Mouse (Mus musculus): ENCODE data around the gene Nudt17. TPM values are rescaled to one million over a fixed set of nuclear protein-coding genes. Genes with fewer than 3 reads are reported as not detected.
A peak's percentile ranks its signal among the peaks of the same experiment; 100 is the strongest.
"Not testable (repeated sequence)": the region's sequence is repeated elsewhere in the genome, so short reads cannot be mapped to it uniquely, and the experiment has no call there.

The Nudt17 gene
- polyA plus RNA-seq, 1 experiment from 2014 or later, result 14.0 TPM

DNA sequence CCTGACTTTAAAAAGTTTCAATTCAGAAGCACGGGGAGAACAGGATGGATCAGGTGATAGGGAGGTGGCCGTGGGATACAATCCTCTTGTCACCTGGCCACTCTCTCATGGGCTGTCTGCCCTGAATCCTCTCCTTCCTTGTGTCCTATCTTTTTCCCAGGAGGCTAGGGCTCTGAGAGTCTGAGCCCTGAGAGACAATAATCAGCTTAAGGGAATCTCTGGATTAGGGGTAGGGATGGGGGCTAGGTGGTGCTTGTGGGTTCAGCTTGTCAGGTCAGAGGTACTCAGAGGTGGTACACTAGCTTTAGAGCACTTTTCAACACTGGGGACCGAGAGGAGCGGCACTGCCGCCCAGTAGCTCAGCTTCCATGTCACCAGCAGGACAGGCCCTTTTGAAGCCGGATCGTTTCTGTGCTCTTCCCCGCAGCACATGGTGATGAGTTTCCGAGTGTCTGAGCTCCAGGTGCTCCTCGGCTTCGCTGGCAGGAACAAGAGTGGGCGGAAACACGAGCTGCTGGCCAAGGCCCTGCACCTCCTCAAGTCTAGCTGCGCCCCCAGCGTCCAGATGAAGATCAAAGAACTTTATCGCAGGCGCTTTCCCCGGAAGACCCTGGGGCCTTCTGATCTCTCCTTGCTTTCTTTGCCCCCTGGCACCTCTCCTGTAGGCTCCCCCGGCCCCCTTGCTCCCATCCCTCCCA lies 9.2 kb downstream of the Nudt17 start:
- no peak for ATAC-seq (ENCODE audit: low FRiP score)
- no peaks in the 10 kb centered on the region for H3K27me3 ChIP-seq
- H3K36me3 ChIP-seq, result peaks cover 40% of the 10 kb centered on the region
- H3K4me3 ChIP-seq, result no peak overlapping the region
- 58% methylated on average over 19 of the region's 19 CpGs for WGBS
- no peak overlapping the region for H3K4me2 ChIP-seq
- H3K27ac ChIP-seq, result no peak overlapping the region
- no peaks in the 10 kb centered on the region for H3K9me3 ChIP-seq
- H3K4me1 ChIP-seq (replicated peaks), result peaks cover 16% of the 10 kb centered on the region
- H3K9ac ChIP-seq, result no peak overlapping the region

DNA sequence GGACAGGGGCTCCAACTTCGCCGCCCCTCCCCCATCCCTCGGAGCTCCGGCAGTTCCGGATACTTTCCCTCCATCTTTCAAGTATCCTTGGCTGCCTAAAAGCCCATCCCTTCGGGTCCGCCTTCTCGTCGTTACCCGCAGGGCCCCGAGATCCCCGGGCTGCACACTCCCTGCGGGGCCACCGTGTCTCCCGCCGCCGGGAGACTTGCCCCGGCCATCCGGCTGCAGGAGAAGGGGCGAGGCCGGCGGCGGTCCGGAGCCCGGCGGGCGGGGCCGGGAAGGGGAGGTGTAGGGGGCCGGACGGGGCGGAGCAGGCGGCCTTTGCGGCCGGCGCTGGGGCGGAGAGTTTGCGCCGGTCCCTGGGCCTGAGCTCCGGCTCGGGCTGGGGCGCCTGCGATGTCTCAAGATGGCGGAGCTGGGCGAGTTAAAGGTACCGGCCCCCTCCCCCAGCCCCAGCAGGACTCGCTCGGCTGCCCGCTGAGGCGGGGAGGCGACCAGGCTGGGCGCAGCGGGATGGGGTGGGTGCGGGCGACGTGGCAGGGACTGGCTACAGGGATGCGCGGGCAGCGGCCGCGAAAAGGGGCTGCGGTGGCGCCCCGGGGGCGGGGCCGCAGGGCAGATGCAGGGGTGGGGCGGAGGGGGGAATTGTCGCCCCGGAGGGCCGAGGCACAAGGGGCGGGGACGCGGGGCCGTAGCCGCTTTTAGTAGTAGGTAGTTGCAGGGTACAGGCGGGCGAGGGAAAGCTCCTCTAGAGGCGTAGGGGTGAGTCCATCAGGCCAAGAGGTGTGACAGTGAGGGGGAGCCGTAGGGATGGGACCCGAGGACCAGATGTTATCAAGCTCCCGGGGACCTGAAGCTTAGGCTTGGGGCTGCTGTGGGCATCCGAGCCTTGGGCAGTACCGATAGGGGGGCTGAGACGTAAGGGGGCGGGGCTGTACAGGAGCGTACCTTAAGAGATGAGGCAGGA lies 11.3 kb downstream of the Nudt17 start:
- ATAC-seq (ENCODE audit: low FRiP score), result peak; percentile 93
- H3K36me3 ChIP-seq, result peaks cover 24% of the 10 kb centered on the region
- under 1% methylated on average over 85 of the region's 85 CpGs for WGBS
- H3K27ac ChIP-seq, result peak overlapping the region; percentile 92
- peak overlapping the region; percentile 77 for H3K4me2 ChIP-seq
- H3K9ac ChIP-seq, result peak overlapping the region; percentile 83
- H3K4me3 ChIP-seq, result peak overlapping the region; percentile 76
- H3K4me1 ChIP-seq (replicated peaks), result peaks cover 16% of the 10 kb centered on the region
- no peaks in the 10 kb centered on the region for H3K27me3 ChIP-seq
- H3K9me3 ChIP-seq, result no peaks in the 10 kb centered on the region

DNA sequence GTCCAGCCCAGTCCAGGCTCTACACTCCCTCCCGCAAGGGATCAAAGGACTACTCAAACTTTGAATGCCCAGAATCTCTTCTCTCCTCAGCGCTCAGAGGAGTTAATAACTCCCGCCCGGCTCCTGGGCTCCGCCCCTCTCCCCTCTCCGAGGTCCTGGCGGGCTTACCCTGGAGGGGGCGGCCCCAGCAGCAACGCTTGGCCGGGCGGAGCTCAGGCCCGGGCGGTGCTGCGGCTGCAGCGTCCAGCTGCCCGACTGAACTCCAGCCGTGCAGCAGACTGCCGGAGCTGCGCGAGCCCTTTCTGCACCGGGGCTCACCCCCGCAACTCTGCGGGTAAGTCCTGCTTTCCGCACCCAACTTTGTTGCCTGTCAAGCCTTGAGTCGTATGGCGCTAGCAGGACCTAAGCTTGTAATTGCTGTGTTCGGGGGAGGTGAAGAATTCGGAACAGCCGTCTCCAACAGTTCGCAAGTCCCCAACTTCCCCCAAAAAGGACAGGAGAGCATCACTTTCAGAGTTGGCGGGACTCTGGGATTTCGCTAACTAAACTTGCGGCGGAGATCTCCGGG lies 12.1 kb downstream of the Nudt17 start, which contains the start of gene Pias3:
Gene Pias3 (plus strand): TSS at position 187 of the 568 bp plus-strand sequence.
- peak within 1 kb of the TSS; percentile 77 for H3K4me2 ChIP-seq
- no peaks in the 10 kb centered on the region for H3K27me3 ChIP-seq
- H3K27ac ChIP-seq, result peak within 1 kb of the TSS; percentile 92
- peak; percentile 48 for ATAC-seq (ENCODE audit: low FRiP score)
- no peaks in the 10 kb centered on the region for H3K9me3 ChIP-seq
- WGBS, result under 1% methylated on average over 35 of the region's 35 CpGs
- peaks cover 16% of the 10 kb centered on the region for H3K36me3 ChIP-seq
- H3K4me3 ChIP-seq, result peak within 1 kb of the TSS; percentile 76
- peaks cover 16% of the 10 kb centered on the region for H3K4me1 ChIP-seq (replicated peaks)
- peak within 1 kb of the TSS; percentile 83 for H3K9ac ChIP-seq

DNA sequence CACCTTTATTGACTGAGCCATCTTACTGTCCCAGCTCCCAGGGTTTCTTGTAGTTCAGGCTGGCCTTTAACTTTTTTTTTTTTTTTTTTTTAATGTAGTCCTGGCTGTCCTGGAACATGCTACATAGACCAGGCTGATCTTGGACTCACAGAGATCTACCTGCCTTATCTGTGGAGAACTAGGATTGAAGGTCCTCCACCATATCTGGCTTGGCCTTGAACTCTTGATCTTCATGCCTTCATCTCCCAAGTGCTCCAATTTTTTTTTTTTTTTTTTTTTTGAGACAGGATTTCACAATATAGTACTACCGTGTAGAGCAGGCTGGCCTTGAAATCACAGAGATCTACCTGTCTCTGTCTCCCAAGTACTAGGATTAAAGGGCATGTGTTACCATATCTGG lies 14.8 kb downstream of the Nudt17 start:
- H3K27me3 ChIP-seq, result no peaks in the 10 kb centered on the region
- H3K4me2 ChIP-seq, result no peak overlapping the region
- H3K27ac ChIP-seq, result no peak overlapping the region
- H3K9ac ChIP-seq, result no peak overlapping the region
- H3K36me3 ChIP-seq, result no peaks in the 10 kb centered on the region
- peaks cover 20% of the 10 kb centered on the region for H3K4me1 ChIP-seq (replicated peaks)
- H3K4me3 ChIP-seq, result no peak overlapping the region
- 89% methylated on average over 1 of the region's 1 CpGs for WGBS
- no peaks in the 10 kb centered on the region for H3K9me3 ChIP-seq
- ATAC-seq (ENCODE audit: low FRiP score), result no peak

DNA sequence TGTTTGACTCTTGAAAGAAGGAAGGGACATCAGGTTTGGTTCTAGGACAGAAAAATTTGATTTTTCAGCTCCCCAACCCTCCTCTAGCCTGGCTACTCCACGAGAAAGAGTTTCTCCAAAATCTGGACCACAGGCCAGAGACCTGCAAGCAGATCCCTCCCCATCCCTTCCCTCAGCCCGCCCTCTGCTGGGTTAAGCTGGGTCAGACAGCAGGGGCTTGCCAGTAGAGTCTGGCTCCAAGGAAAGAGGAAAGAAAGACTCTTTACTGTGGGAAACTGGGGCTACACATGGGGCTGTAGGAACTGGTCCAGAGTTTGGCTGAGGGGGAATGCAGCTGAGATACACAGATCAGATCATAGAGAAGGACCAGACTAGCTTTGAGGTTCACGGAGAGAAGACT lies 15.9 kb downstream of the Nudt17 start:
- Histone ChIP-seq H3K4me3 (no peak overlapping the region), H3K4me2 (no peak overlapping the region)

DNA sequence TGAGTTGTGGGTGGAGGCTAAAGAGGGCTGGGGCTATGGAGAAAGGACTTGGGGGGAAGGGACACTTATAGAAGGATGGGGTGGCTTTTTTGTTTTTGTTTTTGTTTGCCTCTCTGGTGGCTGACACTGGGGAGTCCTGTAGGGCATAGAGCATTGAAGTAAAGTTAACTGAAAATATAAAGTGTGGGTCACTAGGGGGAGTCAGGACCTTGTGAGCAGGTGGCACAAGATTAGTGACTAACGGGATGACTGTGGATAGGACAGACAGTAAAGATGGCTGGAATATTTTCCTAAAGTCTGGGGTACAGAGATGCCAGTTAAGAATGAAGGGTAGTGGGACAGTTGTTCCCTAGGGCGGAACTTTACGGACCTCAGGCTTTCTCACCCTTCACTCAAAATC lies 18.1 kb downstream of the Nudt17 start:
- Histone ChIP-seq H3K27me3 (peaks cover 4% of the 10 kb centered on the region; the same call in 1 of the 2 replicates), H3K27ac (no peak overlapping the region), H3K4me1 (replicated peaks) (0 out of 2 replicates have a peak, but pooled peaks cover 3% of the 10 kb centered on the region), H3K36me3 (no peaks in the 10 kb centered on the region), H3K9ac (no peak overlapping the region), H3K4me3 (no peak overlapping the region), H3K4me2 (no peak overlapping the region), H3K9me3 (no peaks in the 10 kb centered on the region)
- whole genome bisulfite sequencing, result 55% methylated on average over 3 of the region's 3 CpGs
- no peak for ATAC-seq (ENCODE audit: low FRiP score)

More for the DNA sequence above, 15.9 kb downstream of the Nudt17 start:
- H3K36me3 ChIP-seq, result no peaks in the 10 kb centered on the region
- 19% methylated on average over 3 of the region's 3 CpGs for WGBS
- no peak overlapping the region for H3K9ac ChIP-seq
- H3K27me3 ChIP-seq, result no peaks in the 10 kb centered on the region
- no peak overlapping the region for H3K27ac ChIP-seq
- peaks cover 12% of the 10 kb centered on the region for H3K4me1 ChIP-seq (replicated peaks)
- no peak for ATAC-seq (ENCODE audit: low FRiP score)
- H3K9me3 ChIP-seq, result no peaks in the 10 kb centered on the region

DNA sequence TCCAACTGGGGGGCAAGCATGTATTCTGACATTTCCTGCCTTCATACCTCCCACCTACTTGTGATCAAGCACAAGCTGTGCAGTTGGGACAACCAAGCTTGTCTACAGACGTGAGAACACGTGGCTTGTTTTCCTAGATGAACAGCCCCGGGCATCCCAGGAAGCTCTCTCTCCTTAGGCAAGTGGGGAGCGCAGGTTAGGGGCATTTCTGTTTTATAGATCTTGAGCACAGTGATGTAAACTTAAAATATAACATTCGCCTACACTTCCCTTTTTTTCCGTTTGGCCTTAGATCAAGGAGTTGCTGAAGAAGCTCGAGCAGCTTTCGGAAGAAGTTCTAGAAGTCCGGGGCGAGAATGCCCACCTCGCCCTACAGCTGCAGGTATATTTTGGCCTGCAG lies 19.5 kb downstream of the Nudt17 start:
- no peak overlapping the region for H3K4me3 ChIP-seq
- no peak overlapping the region for H3K27ac ChIP-seq
- WGBS, result 87% methylated on average over 11 of the region's 11 CpGs
- H3K27me3 ChIP-seq, result peaks cover 17% of the 10 kb centered on the region
- ATAC-seq (ENCODE audit: low FRiP score), result no peak
- no peaks in the 10 kb centered on the region for H3K9me3 ChIP-seq
- no peaks in the 10 kb centered on the region for H3K36me3 ChIP-seq
- H3K4me2 ChIP-seq, result no peak overlapping the region
- peaks cover 9% of the 10 kb centered on the region; the same call in 1 of the 2 replicates for H3K4me1 ChIP-seq (replicated peaks)
- H3K9ac ChIP-seq, result no peak overlapping the region

DNA sequence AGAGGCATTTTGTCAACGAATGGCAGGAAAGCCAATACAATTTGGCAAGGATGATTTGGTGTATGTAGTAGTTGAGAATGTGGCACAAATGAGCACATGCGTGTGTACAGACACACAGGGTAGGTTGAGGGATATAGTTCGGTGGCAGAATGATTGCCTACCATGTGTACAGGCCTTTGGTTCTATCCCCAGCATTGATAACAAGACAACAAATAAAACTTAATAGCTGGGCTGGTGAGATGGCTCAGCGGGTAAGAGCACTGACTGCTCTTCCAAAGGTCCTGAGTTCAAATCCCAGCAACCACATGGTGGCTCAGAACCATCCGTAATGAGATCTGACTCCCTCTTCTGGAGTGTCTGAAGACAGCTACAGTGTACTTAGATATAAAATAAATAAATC lies 22.3 kb downstream of the Nudt17 start:
- H3K9ac ChIP-seq; ATAC-seq (ENCODE audit: low FRiP score); H3K4me2 ChIP-seq; H3K9me3 ChIP-seq; H3K4me1 ChIP-seq (replicated peaks); H3K27ac ChIP-seq; H3K4me3 ChIP-seq; H3K36me3 ChIP-seq: not testable (repeated sequence)
- H3K27me3 ChIP-seq, result peaks cover 29% of the 10 kb centered on the region
- 91% methylated on average over 5 of the region's 5 CpGs for WGBS

DNA sequence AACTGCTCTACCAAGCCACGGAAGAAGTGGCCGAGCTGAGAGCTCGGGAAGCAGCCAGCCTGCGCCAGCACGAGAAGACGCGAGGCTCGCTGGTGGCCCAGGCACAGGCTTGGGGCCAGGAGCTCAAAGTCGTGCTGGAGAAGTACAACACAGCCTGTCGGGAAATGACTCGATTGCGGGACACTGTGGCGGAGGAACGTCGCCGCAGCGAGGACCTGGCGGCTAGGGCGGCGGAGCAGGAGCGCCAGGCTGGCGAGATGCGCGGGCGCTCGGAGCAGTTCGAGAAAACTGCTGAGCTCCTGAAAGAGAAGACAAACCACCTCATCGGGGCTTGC lies 23.6 kb downstream of the Nudt17 start:
- Histone ChIP-seq H3K4me2 (peak overlapping the region; percentile 41), H3K27me3 (peaks cover 35% of the 10 kb centered on the region), H3K36me3 (no peaks in the 10 kb centered on the region), H3K27ac (no peak overlapping the region), H3K9ac (peak overlapping the region; percentile 43; the same call in 1 of the 2 replicates), H3K4me3 (no peak overlapping the region), H3K4me1 (replicated peaks) (peaks cover 18% of the 10 kb centered on the region; the same call in 1 of the 2 replicates), H3K9me3 (no peaks in the 10 kb centered on the region)
- 36% methylated on average over 28 of the region's 28 CpGs for WGBS
- no peak for ATAC-seq (ENCODE audit: low FRiP score)

DNA sequence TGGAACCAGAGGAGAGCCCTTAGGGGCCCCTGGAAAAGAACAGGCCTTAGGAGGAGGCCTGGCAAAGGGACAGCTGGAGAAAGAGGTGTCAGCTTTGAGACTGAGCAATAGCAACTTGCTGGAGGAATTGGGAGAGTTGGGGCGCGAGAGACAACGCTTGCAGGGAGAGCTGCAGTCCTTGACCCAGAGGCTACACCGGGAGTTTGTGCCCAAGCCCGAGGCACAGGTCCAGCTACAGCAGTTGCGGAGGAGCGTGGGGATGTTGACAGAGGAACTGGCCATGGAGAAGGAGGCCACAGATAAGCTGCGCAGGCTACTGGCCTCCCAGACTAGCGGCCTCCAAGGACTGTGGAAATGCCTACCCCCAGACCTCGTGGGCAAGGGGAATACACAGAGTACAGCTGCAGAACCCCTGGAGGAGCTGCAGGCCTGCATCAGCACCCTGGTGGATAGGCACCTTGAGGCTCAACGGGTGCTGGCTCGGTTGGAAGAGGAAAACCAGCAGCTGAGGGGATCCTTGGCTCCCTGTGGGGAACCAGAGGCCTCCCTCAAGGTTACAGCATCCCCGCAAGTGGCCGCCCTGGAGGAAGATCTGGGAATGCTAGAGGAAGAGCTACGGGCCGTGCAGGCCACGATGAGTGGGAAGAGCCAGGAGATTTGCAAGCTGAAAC lies 24.1 kb downstream of the Nudt17 start:
- Histone ChIP-seq H3K4me1 (replicated peaks) (peaks cover 15% of the 10 kb centered on the region; the same call in 1 of the 2 replicates), H3K36me3 (no peaks in the 10 kb centered on the region), H3K9ac (peak overlapping the region; percentile 43; the same call in 1 of the 2 replicates), H3K9me3 (no peaks in the 10 kb centered on the region), H3K27ac (no peak overlapping the region), H3K4me3 (no peak overlapping the region), H3K4me2 (peak overlapping the region; percentile 41), H3K27me3 (peaks cover 40% of the 10 kb centered on the region)
- WGBS, result 59% methylated on average over 17 of the region's 17 CpGs
- ATAC-seq (ENCODE audit: low FRiP score), result no peak

DNA sequence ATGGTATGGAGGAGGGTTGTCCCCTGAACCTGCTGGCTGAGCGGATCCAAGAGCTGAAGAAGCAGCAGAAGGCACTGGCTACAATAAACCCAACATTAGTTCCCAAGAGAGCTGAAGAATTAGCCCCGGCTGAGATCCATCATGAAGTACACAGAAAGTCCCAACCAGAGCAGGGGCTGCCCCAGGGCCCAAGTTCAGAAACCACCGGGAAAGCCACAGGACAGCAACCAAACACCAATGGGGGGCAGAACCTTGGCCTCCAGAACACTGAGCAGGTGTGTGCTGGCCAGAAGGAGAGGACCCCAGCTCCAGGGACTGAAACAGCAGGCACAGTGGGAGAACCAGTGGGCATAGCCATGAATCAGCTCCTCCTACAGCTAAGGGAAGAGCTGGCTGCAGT lies 24.9 kb downstream of the Nudt17 start:
- WGBS, result 85% methylated on average over 3 of the region's 3 CpGs

More for the DNA sequence above, 24.9 kb downstream of the Nudt17 start:
- no peak overlapping the region for H3K4me3 ChIP-seq
- ATAC-seq (ENCODE audit: low FRiP score), result no peak
- peaks cover 15% of the 10 kb centered on the region; the same call in 1 of the 2 replicates for H3K4me1 ChIP-seq (replicated peaks)
- no peak overlapping the region for H3K9ac ChIP-seq
- H3K27me3 ChIP-seq, result peaks cover 46% of the 10 kb centered on the region
- H3K36me3 ChIP-seq, result no peaks in the 10 kb centered on the region
- H3K27ac ChIP-seq, result no peak overlapping the region
- no peaks in the 10 kb centered on the region for H3K9me3 ChIP-seq
- H3K4me2 ChIP-seq, result no peak overlapping the region
